Mouse (Mus musculus) neutrophil, adult 59 days (primary cell): ENCODE results near the gene Elmsan1. TPM values are rescaled to one million over a fixed set of nuclear protein-coding genes. Genes with fewer than 3 reads are reported as not detected.

Experiments used
- total RNA-seq, 2 experiments: library from RNA; stranded (reverse); gene quantifications; 1 replicate in 1 of 2; 2 replicates in 1 of 2; pipeline ENCODE4 v1.2.4; 2023

Gene Elmsan1
- total RNA-seq: 10 to 100 TPM; 79.2 to 80.5 TPM

DNA sequence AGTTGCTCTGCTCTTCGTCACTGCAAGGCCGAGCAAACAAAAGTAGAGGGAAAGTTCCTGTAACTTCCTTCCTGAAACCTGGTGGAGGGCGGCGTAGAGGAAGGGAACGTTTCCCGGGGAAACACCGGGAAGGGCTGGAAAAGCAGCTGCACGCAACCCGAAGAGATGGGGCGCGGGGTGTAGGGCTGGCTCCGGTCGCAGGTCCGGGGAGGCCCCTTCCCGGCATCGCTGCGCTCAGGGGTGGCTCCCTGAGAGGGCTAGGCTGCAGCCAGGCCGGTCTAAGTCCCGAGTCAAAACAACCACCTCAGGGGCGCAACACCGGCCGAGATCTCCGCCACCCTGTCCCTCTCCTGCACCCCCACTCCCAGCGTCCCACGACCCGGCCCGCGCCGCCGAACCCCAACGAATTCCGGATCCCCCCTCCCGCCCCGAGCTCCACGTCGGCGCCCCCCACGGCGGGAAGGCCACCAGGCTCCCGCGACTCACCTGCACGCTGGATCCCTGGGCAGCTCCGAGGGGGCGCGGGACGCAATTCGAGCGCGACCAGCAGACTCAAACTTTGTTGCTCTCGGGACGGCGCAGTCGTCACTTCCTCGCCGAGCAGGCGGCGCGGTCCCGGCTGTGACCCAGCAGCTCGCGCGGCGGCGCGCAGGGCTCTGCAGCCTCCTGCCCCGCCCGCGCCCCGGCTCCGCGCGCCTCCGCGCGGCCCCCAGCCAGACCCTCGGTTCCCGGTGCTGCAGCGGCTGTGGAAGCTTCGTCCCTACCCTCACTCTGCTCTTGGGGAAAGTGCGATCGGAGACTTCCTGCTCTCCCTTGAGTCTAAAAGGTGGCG lies at the start of gene Elmsan1:
TSS of gene Elmsan1 (minus strand) at position 593 of the 832 bp plus-strand sequence.

DNA sequence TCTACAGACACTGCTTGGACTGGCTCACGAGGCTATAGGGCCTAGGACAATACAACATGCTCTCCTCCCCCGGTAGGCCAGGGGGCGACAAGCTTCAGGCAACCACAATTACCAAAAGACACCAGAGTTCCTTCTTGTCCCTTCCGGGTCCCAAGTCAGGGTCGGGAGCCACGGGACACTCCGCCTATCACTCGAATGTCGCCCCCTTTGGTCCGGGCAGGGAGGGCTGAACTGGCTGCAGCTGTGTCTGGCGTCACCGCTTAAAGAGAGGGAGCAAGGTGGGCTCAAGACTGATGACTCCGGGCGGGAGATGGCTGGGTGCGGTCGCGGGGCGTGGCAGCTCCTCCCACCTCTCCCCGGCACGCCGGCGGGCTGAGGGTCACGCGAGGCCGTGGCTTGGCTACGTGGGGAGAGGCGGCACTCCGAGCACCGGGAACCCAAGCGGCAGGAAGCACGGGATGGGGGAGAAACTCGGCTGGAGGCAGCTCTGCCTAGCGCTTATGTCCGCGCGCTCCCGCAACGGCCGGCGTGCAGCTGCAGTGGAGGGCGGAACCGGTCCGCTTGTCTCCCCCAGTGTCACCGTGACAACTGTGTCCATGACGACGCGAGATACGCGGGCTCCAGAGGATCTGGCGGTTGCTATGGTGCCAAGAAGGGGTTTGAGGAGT lies 70.6 kb downstream of the Elmsan1 start, which contains the start of gene Pnma1:
TSS of gene Pnma1 (minus strand) at position 536 of the 668 bp plus-strand sequence.

DNA sequence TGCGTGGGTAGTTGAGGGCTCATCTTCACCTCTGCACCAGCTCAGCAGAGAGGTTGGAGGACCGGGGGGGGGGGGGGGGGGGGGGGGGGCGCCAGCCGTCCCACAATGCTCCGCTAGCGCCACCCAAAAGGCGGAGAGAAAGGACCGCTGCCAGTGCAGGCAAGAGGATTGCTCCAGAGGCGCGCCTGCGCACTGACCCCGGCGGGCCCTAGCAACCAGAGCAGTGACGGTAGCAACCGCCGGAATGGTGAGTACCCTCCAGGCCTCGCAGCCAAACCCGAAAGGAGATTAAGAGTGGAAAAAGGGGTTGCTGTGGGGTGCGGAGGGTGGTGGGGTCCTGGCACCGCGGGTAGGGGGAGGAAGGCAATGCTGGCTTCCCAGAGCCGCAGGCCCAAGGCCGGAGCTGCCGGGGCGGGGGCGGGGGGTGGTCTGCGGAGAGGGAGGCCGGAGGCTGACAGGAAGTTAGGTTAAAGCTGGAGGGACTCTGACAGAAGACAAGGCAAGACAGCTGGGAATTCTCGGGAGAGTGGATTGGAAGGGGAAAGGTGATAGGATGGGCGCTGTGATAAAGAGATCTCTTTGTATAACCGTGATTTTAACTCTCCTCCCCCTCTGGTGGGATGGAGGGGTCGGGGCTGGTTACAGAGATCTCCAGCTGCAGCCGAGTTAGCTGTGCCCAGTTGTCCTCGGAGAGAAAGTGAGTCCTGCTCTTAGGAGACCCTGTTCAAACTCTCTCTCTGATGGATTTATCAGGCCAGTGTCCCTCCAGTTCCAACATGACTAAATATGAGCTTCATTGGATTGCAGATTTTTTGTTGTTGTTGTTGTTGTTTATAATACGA lies 104.3 kb downstream of the Elmsan1 start, which contains the start of gene Dnal1:
TSS of gene Dnal1 (plus strand) at position 214 of the 842 bp plus-strand sequence.

DNA sequence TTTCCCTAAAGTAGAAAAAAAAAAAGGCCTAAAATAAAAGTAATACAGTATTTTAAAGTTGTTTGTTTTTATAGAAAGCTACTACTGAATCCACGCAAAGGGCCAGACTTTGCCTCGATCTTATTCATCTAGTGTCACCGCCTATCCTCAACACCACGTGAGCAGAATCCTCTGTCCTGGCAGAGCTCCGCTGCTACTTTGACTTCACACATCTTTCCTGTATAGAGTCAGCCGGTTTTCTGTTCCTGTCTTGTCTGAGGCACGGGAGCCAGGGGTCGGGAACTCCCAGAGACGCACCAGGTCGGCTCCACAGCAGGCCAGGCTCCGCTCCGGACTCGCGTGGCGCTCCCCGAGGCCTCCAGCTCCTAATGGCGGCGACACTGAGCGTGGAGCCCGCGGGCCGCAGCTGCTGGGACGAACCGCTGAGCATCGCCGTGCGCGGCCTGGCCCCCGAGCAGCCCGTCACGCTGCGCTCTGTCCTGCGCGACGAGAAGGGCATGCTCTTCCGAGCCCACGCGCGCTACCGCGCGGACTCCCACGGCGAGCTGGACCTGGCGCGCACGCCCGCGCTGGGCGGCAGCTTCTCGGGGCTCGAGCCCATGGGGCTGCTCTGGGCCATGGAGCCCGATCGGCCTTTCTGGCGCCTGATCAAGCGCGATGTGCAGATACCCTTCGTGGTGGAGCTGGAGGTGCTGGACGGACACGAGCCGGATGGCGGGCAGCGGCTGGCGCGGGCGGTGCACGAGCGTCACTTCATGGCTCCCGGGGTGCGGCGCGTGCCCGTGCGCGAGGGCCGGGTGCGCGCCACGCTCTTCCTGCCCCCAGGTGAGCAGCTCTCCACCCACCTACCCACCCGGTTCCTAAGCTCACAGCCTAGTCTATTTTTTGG lies 117.8 kb downstream of the Elmsan1 start, which contains the start of gene Acot6:
TSS of gene Acot6 (plus strand) at position 51 of the 889 bp plus-strand sequence.

Other genes with a start within 250 kb of the Elmsan1 start
- gene Heatr4, start 234.0 kb downstream of the Elmsan1 start, total RNA-seq: not detected
- 1 to 10 TPM; 4.6 to 8.4 TPM for gene Acot2, start 231.0 kb downstream of the Elmsan1 start, total RNA-seq
- 10 to 100 TPM; 11.6 to 20.8 TPM for gene Acot1, start 209.4 kb downstream of the Elmsan1 start, total RNA-seq
- 1 to 10 TPM in 1 of 2 experiments, under 1 TPM in 1; 0.07 to 1.5 TPM for gene Acot4, start 180.5 kb downstream of the Elmsan1 start, total RNA-seq
- not detected for gene Gm49366, start 179.9 kb downstream of the Elmsan1 start, total RNA-seq
- not detected for gene Acot3, start 166.7 kb downstream of the Elmsan1 start, total RNA-seq
- not detected for gene Acot5, start 149.6 kb downstream of the Elmsan1 start, total RNA-seq
- under 1 TPM; 0.22 to 0.29 TPM for gene Acot6, start 118.2 kb downstream of the Elmsan1 start, total RNA-seq
- under 1 TPM; 0.07 to 0.37 TPM for gene Dnal1, start 104.5 kb downstream of the Elmsan1 start, total RNA-seq
- 1 to 10 TPM; 2.5 to 2.6 TPM for gene Pnma1, start 70.4 kb downstream of the Elmsan1 start, total RNA-seq
- gene Ptgr2, start 66.4 kb upstream of the Elmsan1 start, total RNA-seq: 10 to 100 TPM; 12.9 to 17.2 TPM
- gene Zfp410, start 98.0 kb upstream of the Elmsan1 start, total RNA-seq: 10 to 100 TPM; 30.0 to 30.4 TPM
- gene Coq6, start 142.8 kb upstream of the Elmsan1 start, total RNA-seq: 10 to 100 TPM; 10.4 to 12.7 TPM
- under 1 TPM; 0.38 to 0.40 TPM for gene Fam161b, start 143.0 kb upstream of the Elmsan1 start, total RNA-seq
- gene Entpd5, start 190.1 kb upstream of the Elmsan1 start, total RNA-seq: 10 to 100 TPM; 17.0 to 19.4 TPM
- gene Bbof1, start 190.2 kb upstream of the Elmsan1 start, total RNA-seq: 1 to 10 TPM in 1 of 2 experiments, under 1 TPM in 1; 0.47 to 1.1 TPM
- 10 to 100 TPM; 21.0 to 27.4 TPM for gene Rnf113a2, start 198.3 kb upstream of the Elmsan1 start, total RNA-seq
- gene Aldh6a1, start 232.1 kb upstream of the Elmsan1 start, total RNA-seq: 1 to 10 TPM; 3.8 to 4.9 TPM
- 10 to 100 TPM in 1 of 2 experiments, 1 to 10 TPM in 1; 5.6 to 12.1 TPM for gene Lin52, start 232.5 kb upstream of the Elmsan1 start, total RNA-seq